Mouse (Mus musculus): ENCODE measurements around the gene Col4a6.

GRCm38 (mm10) chrX:141315795-141316194 lies 158.1 kb downstream of the Col4a6 start:
- TF ChIP-seq POLR2A (IDR thresholded peaks at IDR 0.05; ENCODE audit: insufficient read depth, low read depth, low read length) (no peak), CTCF (IDR thresholded peaks at IDR 0.05; ENCODE audit: insufficient read depth, low read depth, low read length) (no peak)

All from olfactory bulb, adult 2 months (tissue).